Mouse (Mus musculus): Measurements from ENCODE around the gene Tle2. TPM values are rescaled to one million over a fixed set of nuclear protein-coding genes. Genes with fewer than 3 reads are reported as not detected.

The Tle2 gene
- polyA plus RNA-seq, 1 experiment, result 164 TPM

- Histone ChIP-seq H3K4me1 (ENCODE audit: control insufficient read depth, insufficient read depth, low read length) (peaks cover 32% of the 10 kb centered on the region), H3K4me3 (replicated peaks; ENCODE audit: extremely low read depth, low read depth, low read length) (no peak overlapping the region)
- no peak for DNase-seq
- no peak for TF ChIP-seq POLR2A (IDR thresholded peaks at IDR 0.05; ENCODE audit: borderline replicate concordance, extremely low read depth, low read depth, low read length)
- no peak for TF ChIP-seq CTCF (IDR thresholded peaks at IDR 0.05; ENCODE audit: insufficient read depth, low read length)
- WGBS, result 73% methylated on average over 7 of the region's 7 CpGs
These were observed 31.5 kb upstream of the Tle2 start for GRCm38 (mm10) chr10:81542727-81543460.

- DNase-seq, result no peak
- Histone ChIP-seq H3K4me1 (ENCODE audit: control insufficient read depth, insufficient read depth, low read length) (peaks cover 32% of the 10 kb centered on the region), H3K4me3 (replicated peaks; ENCODE audit: extremely low read depth, low read depth, low read length) (peak overlapping the region; percentile 96)
- no peak for TF ChIP-seq CTCF (IDR thresholded peaks at IDR 0.05; ENCODE audit: insufficient read depth, low read length)
- no peak for TF ChIP-seq POLR2A (IDR thresholded peaks at IDR 0.05; ENCODE audit: borderline replicate concordance, extremely low read depth, low read depth, low read length)
- WGBS, result 53% methylated on average over 1 of the region's 1 CpGs
These were observed 30.7 kb upstream of the Tle2 start for GRCm38 (mm10) chr10:81543633-81544032.

GRCm38 (mm10) chr10:81544296-81545160, 29.8 kb upstream of the Tle2 start:
- DNase-seq, result no peak
- TF ChIP-seq POLR2A (IDR thresholded peaks at IDR 0.05; ENCODE audit: borderline replicate concordance, extremely low read depth, low read depth, low read length) (no peak), CTCF (IDR thresholded peaks at IDR 0.05; ENCODE audit: insufficient read depth, low read length) (no peak)
- under 1% methylated on average over 92 of the region's 93 CpGs for WGBS
- Histone ChIP-seq H3K4me1 (ENCODE audit: control insufficient read depth, insufficient read depth, low read length) (peaks cover 32% of the 10 kb centered on the region), H3K4me3 (replicated peaks; ENCODE audit: extremely low read depth, low read depth, low read length) (peak overlapping the region; percentile 96)

- WGBS, result 1% methylated on average over 59 of the region's 59 CpGs
- peak; percentile 100 for DNase-seq
- Histone ChIP-seq H3K4me3 (replicated peaks; ENCODE audit: extremely low read depth, low read depth, low read length) (peak within 1 kb of the TSS; percentile 96), H3K4me1 (ENCODE audit: control insufficient read depth, insufficient read depth, low read length) (peaks cover 30% of the 10 kb centered on the region)
- TF ChIP-seq CTCF (IDR thresholded peaks at IDR 0.05; ENCODE audit: insufficient read depth, low read length) (no peak), POLR2A (IDR thresholded peaks at IDR 0.05; ENCODE audit: borderline replicate concordance, extremely low read depth, low read depth, low read length) (no peak)
These were observed 29.1 kb upstream of the Tle2 start, which contains the start of gene Gna11 for GRCm38 (mm10) chr10:81545161-81545747. Gna11 (minus strand) TSS chr10:81545190.

- H3K4me3 ChIP-seq (replicated peaks; ENCODE audit: extremely low read depth, low read depth, low read length), result no peak overlapping the region
- TF ChIP-seq CTCF (IDR thresholded peaks at IDR 0.05; ENCODE audit: insufficient read depth, low read length), result no peak
- TF ChIP-seq POLR2A (IDR thresholded peaks at IDR 0.05; ENCODE audit: borderline replicate concordance, extremely low read depth, low read depth, low read length), result no peak
- no peak for DNase-seq
- peaks cover 26% of the 10 kb centered on the region for H3K4me1 ChIP-seq (ENCODE audit: control insufficient read depth, insufficient read depth, low read length)
- 77% methylated on average over 5 of the region's 5 CpGs for WGBS
These were observed 28.0 kb upstream of the Tle2 start for GRCm38 (mm10) chr10:81546332-81546731.

- H3K4me3 ChIP-seq (replicated peaks; ENCODE audit: extremely low read depth, low read depth, low read length), result no peak overlapping the region
- no peak for DNase-seq
- TF ChIP-seq CTCF (IDR thresholded peaks at IDR 0.05; ENCODE audit: insufficient read depth, low read length) (no peak), POLR2A (IDR thresholded peaks at IDR 0.05; ENCODE audit: borderline replicate concordance, extremely low read depth, low read depth, low read length) (no peak)
- peaks cover 27% of the 10 kb centered on the region for H3K4me1 ChIP-seq (ENCODE audit: control insufficient read depth, insufficient read depth, low read length)
- 95% methylated on average over 13 of the region's 13 CpGs for WGBS
These were observed 27.4 kb upstream of the Tle2 start for GRCm38 (mm10) chr10:81546788-81547571.

- TF ChIP-seq CTCF (IDR thresholded peaks at IDR 0.05; ENCODE audit: insufficient read depth, low read length), result no peak
- H3K4me3 ChIP-seq (replicated peaks; ENCODE audit: extremely low read depth, low read depth, low read length), result no peak overlapping the region
- DNase-seq, result no peak
- 70% methylated on average over 5 of the region's 5 CpGs for WGBS
- peaks cover 11% of the 10 kb centered on the region for H3K4me1 ChIP-seq (ENCODE audit: control insufficient read depth, insufficient read depth, low read length)
These were observed 25.4 kb upstream of the Tle2 start for GRCm38 (mm10) chr10:81548944-81549343.

GRCm38 (mm10) chr10:81550257-81550656, 24.1 kb upstream of the Tle2 start:
- DNase-seq, result peak; percentile 47
- no peak overlapping the region for H3K4me3 ChIP-seq (replicated peaks; ENCODE audit: extremely low read depth, low read depth, low read length)
- TF ChIP-seq POLR2A (IDR thresholded peaks at IDR 0.05; ENCODE audit: borderline replicate concordance, extremely low read depth, low read depth, low read length) (no peak), CTCF (IDR thresholded peaks at IDR 0.05; ENCODE audit: insufficient read depth, low read length) (peak; percentile 87)
- 11% methylated on average over 7 of the region's 7 CpGs for WGBS
- peaks cover 7% of the 10 kb centered on the region; the same call in 1 of the 2 replicates for H3K4me1 ChIP-seq (ENCODE audit: control insufficient read depth, insufficient read depth, low read length)
